Mouse (Mus musculus) E14TG2a.4 (cell line): ENCODE measurements around the gene Spert.

ENCODE experiments used
- H3K27me3 ChIP-seq: 2 replicates; pipeline ENCODE4 v1.6.1; 2014; ENCODE audit warnings: low read length, control low read depth; ENCODE audit not compliant: insufficient read depth
- H3K36me3 ChIP-seq: 2 replicates; pipeline ENCODE4 v1.6.1; 2014; ENCODE audit warnings: low read length, control low read depth; ENCODE audit not compliant: insufficient read depth
- H3K4me1 ChIP-seq: replicated peaks from 2 replicates; pipeline ENCODE4 v1.6.1; 2014; ENCODE audit warnings: low read depth, low read length, control low read depth
- H3K4me3 ChIP-seq: replicated peaks from 2 replicates; pipeline ENCODE4 v1.5.1; 2014; ENCODE audit warnings: mild to moderate bottlenecking, low read length
- H3K9me3 ChIP-seq: 2 replicates; pipeline ENCODE4 v1.6.1; 2014; ENCODE audit warnings: low read length, control low read depth
- CTCF ChIP-seq: conservative IDR thresholded peaks from 2 replicates; pipeline ENCODE4 v1.5.1; 2014; ENCODE audit warnings: low read length
- NANOG ChIP-seq: IDR thresholded peaks from 2 replicates; pipeline ENCODE4 v1.6.1; 2014; ENCODE audit warnings: borderline replicate concordance, low read length, mixed read lengths
- POU5F1 ChIP-seq: IDR thresholded peaks from 2 replicates; pipeline ENCODE4 v1.6.1; 2014; ENCODE audit warnings: low read length, borderline replicate concordance

Spert gene

DNA sequence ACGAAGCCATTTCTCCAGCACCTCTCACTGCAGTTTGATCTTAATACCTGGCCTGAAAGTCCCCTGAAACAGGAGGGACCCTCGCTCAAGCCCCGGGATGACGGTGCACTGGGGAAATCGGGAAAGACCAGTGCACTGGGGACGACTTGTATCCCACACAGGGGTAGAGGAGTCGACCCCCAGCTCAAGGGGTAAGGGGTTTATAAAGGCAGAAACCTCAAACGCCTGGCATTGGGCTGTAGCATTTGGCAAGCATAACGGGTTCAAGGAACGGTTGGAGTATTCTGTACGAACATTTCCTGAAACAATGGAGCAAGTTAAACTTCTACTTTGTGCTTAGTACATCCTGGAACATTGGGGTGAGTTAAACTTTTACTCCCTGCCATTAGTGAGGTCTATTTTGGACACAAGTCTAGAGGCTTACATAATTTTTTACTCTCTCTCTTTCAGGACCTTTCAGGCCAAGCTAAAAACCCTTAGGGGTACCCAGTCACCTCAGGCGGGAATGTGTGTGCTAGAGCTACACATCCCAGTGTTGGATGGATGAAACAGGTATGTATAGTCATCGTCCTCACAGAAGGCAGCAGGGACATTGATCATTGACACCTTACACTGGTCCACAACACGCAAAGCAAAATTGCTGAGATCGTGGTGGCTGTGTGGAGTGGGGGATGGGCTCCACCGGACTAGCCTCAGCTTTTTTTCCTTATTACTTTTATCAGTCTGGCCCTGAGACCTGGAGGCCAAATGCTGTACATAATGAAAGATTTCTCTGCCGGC is 52.5 kb downstream of the Spert start:
- no peak for TF ChIP-seq CTCF
- TF ChIP-seq NANOG, result no peak
- TF ChIP-seq POU5F1, result no peak
- no peak overlapping the region for H3K4me3 ChIP-seq
- no peaks in the 10 kb centered on the region for H3K36me3 ChIP-seq
- peaks cover 3% of the 10 kb centered on the region; the same call in 1 of the 2 replicates for H3K27me3 ChIP-seq
- H3K4me1 ChIP-seq, result peaks cover 31% of the 10 kb centered on the region
- no peaks in the 10 kb centered on the region for H3K9me3 ChIP-seq

DNA sequence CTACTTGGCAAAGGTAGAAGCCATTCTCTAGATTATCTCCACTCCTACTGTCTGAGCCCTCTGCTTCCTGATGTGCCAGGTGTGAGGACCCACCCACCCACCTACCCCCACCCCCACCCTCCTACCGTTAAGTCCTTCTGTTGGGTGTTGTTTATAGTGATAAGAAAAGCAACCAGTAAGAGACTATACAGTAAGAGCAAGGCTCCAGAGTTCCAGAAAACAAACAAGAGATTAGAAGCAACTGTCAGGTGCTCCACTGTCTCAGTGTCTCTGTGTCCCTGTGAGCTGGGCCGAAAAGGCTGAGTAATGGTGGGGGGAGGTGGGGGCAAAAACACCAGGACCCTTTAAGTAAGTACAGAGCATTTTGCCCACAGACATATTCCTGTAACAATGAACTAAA is 53.7 kb downstream of the Spert start:
- no peak overlapping the region for H3K4me3 ChIP-seq
- H3K27me3 ChIP-seq, result peaks cover 3% of the 10 kb centered on the region; the same call in 1 of the 2 replicates
- H3K9me3 ChIP-seq, result no peaks in the 10 kb centered on the region
- no peaks in the 10 kb centered on the region for H3K36me3 ChIP-seq
- peaks cover 31% of the 10 kb centered on the region for H3K4me1 ChIP-seq
- no peak for TF ChIP-seq NANOG
